Mouse (Mus musculus) cerebellum, adult 18-20 months (tissue): ENCODE measurements around the gene Rcn3.
"Not testable (repeated sequence)": the region's sequence is repeated elsewhere in the genome, so short reads cannot be mapped to it uniquely, and the experiment has no call there.

Experiments
- DNase-seq, 2 experiments: peaks; one replicate each; pipeline ENCODE4 v3.0.0; 2021

Gene Rcn3

GRCm38 (mm10) chr7:45097479-45097878, 5.5 kb upstream of the Rcn3 start:
- DNase-seq: no peak

- not testable (repeated sequence) for DNase-seq
Observed at GRCm38 (mm10) chr7:45095965-45096364, 3.9 kb upstream of the Rcn3 start.

- no peak for DNase-seq
Observed at GRCm38 (mm10) chr7:45095367-45095766, 3.3 kb upstream of the Rcn3 start.

GRCm38 (mm10) chr7:45094121-45094520, 2.1 kb upstream of the Rcn3 start:
- DNase-seq: no peak

GRCm38 (mm10) chr7:45093516-45093905, 1.5 kb upstream of the Rcn3 start:
- no peak for DNase-seq

GRCm38 (mm10) chr7:45092828-45093515, 951 bp upstream of the Rcn3 start:
- no peak for DNase-seq

GRCm38 (mm10) chr7:45091001-45091990, 725 bp downstream of the Rcn3 start:
- DNase-seq: no peak

GRCm38 (mm10) chr7:45090251-45090977, 1.6 kb downstream of the Rcn3 start:
- no peak for DNase-seq

GRCm38 (mm10) chr7:45088597-45088996, 3.4 kb downstream of the Rcn3 start:
- no peak for DNase-seq

- no peak for DNase-seq
Observed at GRCm38 (mm10) chr7:45086084-45086483, 5.9 kb downstream of the Rcn3 start.

- DNase-seq: no peak
Observed at GRCm38 (mm10) chr7:45083300-45083890, 8.6 kb downstream of the Rcn3 start.

GRCm38 (mm10) chr7:45082401-45083299, 9.4 kb downstream of the Rcn3 start:
- no peak for DNase-seq

- no peak for DNase-seq
Observed at GRCm38 (mm10) chr7:45081016-45081415, 11.0 kb downstream of the Rcn3 start.

- peak; percentile 84 to 92 for DNase-seq
Observed at GRCm38 (mm10) chr7:45079856-45080255, 12.2 kb downstream of the Rcn3 start.

GRCm38 (mm10) chr7:45078513-45078912, 13.5 kb downstream of the Rcn3 start:
- DNase-seq: peak; percentile 72 to 79

GRCm38 (mm10) chr7:45077829-45078228, 14.2 kb downstream of the Rcn3 start:
- DNase-seq: no peak

- no peak for DNase-seq
Observed at GRCm38 (mm10) chr7:45077322-45077721, 14.7 kb downstream of the Rcn3 start.

- no peak for DNase-seq
Observed at GRCm38 (mm10) chr7:45076501-45076900, 15.5 kb downstream of the Rcn3 start.

- DNase-seq: no peak
Observed at GRCm38 (mm10) chr7:45075405-45075804, 16.6 kb downstream of the Rcn3 start.

- no peak for DNase-seq
Observed at GRCm38 (mm10) chr7:45073949-45074348, 18.1 kb downstream of the Rcn3 start.

GRCm38 (mm10) chr7:45073171-45073707, 18.8 kb downstream of the Rcn3 start:
- no peak for DNase-seq
